Mouse (Mus musculus): Measurements from ENCODE around the gene Mrnip. TPM values are rescaled to one million over a fixed set of nuclear protein-coding genes. Genes with fewer than 3 reads are reported as not detected.

Gene Mrnip
- polyA plus RNA-seq, 1 experiment = 7.8 TPM

GRCm38 (mm10) chr11:50231411-50231810, 57.2 kb downstream of the Mrnip start:
- H3K4me2 ChIP-seq (ENCODE audit: low read depth) = no peak overlapping the region
- no peak overlapping the region for H3K4me3 ChIP-seq
- TF ChIP-seq POLR2AphosphoS2 (IDR thresholded peaks at IDR 0.05; ENCODE audit: insufficient read length, low read depth) (no peak), E2F4 (IDR thresholded peaks at IDR 0.05; ENCODE audit: insufficient read depth) (no peak), REST (IDR thresholded peaks at IDR 0.05; ENCODE audit: insufficient read depth, insufficient read length) (no peak), TCF3 (IDR thresholded peaks at IDR 0.05; ENCODE audit: insufficient read length, low read depth) (no peak), POLR2A (IDR thresholded peaks at IDR 0.05; ENCODE audit: insufficient read length, low read depth) (no peak), USF1 (IDR thresholded peaks at IDR 0.05; ENCODE audit: low read depth) (no peak), SRF (IDR thresholded peaks at IDR 0.05; ENCODE audit: control insufficient read depth, insufficient read length, low read depth) (no peak), MYOD1 (IDR thresholded peaks at IDR 0.05; ENCODE audit: control insufficient read depth in 1 of 3, insufficient read length in 2 of 3, low read depth in 2 of 3) (no peak), TCF12 (IDR thresholded peaks at IDR 0.05; ENCODE audit: insufficient read depth, poor library complexity, severe bottlenecking) (no peak), CEBPB (IDR thresholded peaks at IDR 0.05; ENCODE audit: insufficient read depth, poor library complexity, severe bottlenecking) (no peak), MYOG (IDR thresholded peaks at IDR 0.05; ENCODE audit: control insufficient read depth in 1 of 3, insufficient read depth in 1 of 3, insufficient read length in 2 of 3, low read depth in 2 of 3) (no peak), MAX (IDR thresholded peaks at IDR 0.05; ENCODE audit: low read depth) (no peak)

GRCm38 (mm10) chr11:50233022-50233421, 58.8 kb downstream of the Mrnip start:
- TF ChIP-seq MYOG (IDR thresholded peaks at IDR 0.05; ENCODE audit: control insufficient read depth in 1 of 3, insufficient read depth in 1 of 3, insufficient read length in 2 of 3, low read depth in 2 of 3) (no peak), MAX (IDR thresholded peaks at IDR 0.05; ENCODE audit: low read depth) (no peak), TCF3 (IDR thresholded peaks at IDR 0.05; ENCODE audit: insufficient read length, low read depth) (no peak), TCF12 (IDR thresholded peaks at IDR 0.05; ENCODE audit: insufficient read depth, poor library complexity, severe bottlenecking) (no peak), E2F4 (IDR thresholded peaks at IDR 0.05; ENCODE audit: insufficient read depth) (no peak), POLR2AphosphoS2 (IDR thresholded peaks at IDR 0.05; ENCODE audit: insufficient read length, low read depth) (no peak), MYOD1 (IDR thresholded peaks at IDR 0.05; ENCODE audit: control insufficient read depth in 1 of 3, insufficient read length in 2 of 3, low read depth in 2 of 3) (no peak)
- Histone ChIP-seq H3ac (ENCODE audit: control insufficient read depth, insufficient read length) (no peak overlapping the region), H3K36me3 (ENCODE audit: control insufficient read depth, insufficient read depth) (peaks cover 21% of the 10 kb centered on the region), H3K27me3 (ENCODE audit: control insufficient read depth, insufficient read depth, insufficient read length) (no peaks in the 10 kb centered on the region), H3K79me2 (ENCODE audit: control insufficient read depth, insufficient read depth) (peaks cover under 1% of the 10 kb centered on the region), H3K4me2 (ENCODE audit: low read depth) (no peak overlapping the region), H3K4me3 (no peak overlapping the region)

More at GRCm38 (mm10) chr11:50231411-50231810, 57.2 kb downstream of the Mrnip start:
- no peak overlapping the region for H3ac ChIP-seq (ENCODE audit: control insufficient read depth, insufficient read length)
- H3K36me3 ChIP-seq (ENCODE audit: control insufficient read depth, insufficient read depth) = peaks cover 21% of the 10 kb centered on the region
- peaks cover 14% of the 10 kb centered on the region for H3K79me2 ChIP-seq (ENCODE audit: control insufficient read depth, insufficient read depth)
- no peaks in the 10 kb centered on the region for H3K27me3 ChIP-seq (ENCODE audit: control insufficient read depth, insufficient read depth, insufficient read length)

DNA sequence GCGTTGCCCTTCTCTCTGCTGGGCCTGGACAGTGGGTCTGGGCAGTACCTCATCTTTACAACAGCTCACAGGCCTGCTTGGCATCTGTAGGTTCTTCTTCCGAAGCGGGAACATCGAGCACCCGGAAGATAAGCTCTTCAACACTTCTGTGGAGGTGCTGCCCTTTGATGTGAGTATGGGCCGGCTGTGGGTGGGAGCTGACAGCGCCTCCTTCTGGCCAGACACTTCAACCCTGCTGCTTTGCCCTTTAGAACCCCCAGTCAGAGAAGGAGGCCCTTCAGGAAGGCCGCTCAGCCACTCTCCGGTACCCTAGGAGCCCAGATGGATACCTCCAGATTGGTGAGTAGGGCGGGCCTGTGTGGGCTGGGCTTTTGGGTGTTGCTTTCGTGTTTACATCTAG, 59.7 kb downstream of the Mrnip start:
- Histone ChIP-seq H3K27me3 (ENCODE audit: control insufficient read depth, insufficient read depth, insufficient read length) (no peaks in the 10 kb centered on the region), H3K36me3 (ENCODE audit: control insufficient read depth, insufficient read depth) (peaks cover 21% of the 10 kb centered on the region), H3K4me2 (ENCODE audit: low read depth) (no peak overlapping the region), H3ac (ENCODE audit: control insufficient read depth, insufficient read length) (no peak overlapping the region), H3K4me3 (no peak overlapping the region), H3K79me2 (ENCODE audit: control insufficient read depth, insufficient read depth) (no peaks in the 10 kb centered on the region)
- TF ChIP-seq POLR2A (IDR thresholded peaks at IDR 0.05; ENCODE audit: insufficient read length, low read depth) (no peak), E2F4 (IDR thresholded peaks at IDR 0.05; ENCODE audit: insufficient read depth) (no peak), MAX (IDR thresholded peaks at IDR 0.05; ENCODE audit: low read depth) (no peak), SRF (IDR thresholded peaks at IDR 0.05; ENCODE audit: control insufficient read depth, insufficient read length, low read depth) (no peak), TCF12 (IDR thresholded peaks at IDR 0.05; ENCODE audit: insufficient read depth, poor library complexity, severe bottlenecking) (no peak), MYOG (IDR thresholded peaks at IDR 0.05; ENCODE audit: control insufficient read depth in 1 of 3, insufficient read depth in 1 of 3, insufficient read length in 2 of 3, low read depth in 2 of 3) (no peak), REST (IDR thresholded peaks at IDR 0.05; ENCODE audit: insufficient read depth, insufficient read length) (no peak), POLR2AphosphoS2 (IDR thresholded peaks at IDR 0.05; ENCODE audit: insufficient read length, low read depth) (no peak), CEBPB (IDR thresholded peaks at IDR 0.05; ENCODE audit: insufficient read depth, poor library complexity, severe bottlenecking) (no peak), TCF3 (IDR thresholded peaks at IDR 0.05; ENCODE audit: insufficient read length, low read depth) (no peak), USF1 (IDR thresholded peaks at IDR 0.05; ENCODE audit: low read depth) (no peak), MYOD1 (IDR thresholded peaks at IDR 0.05; ENCODE audit: control insufficient read depth in 1 of 3, insufficient read length in 2 of 3, low read depth in 2 of 3) (no peak)

GRCm38 (mm10) chr11:50234606-50235005, 60.4 kb downstream of the Mrnip start:
- H3K4me3 ChIP-seq = no peak overlapping the region
- TF ChIP-seq POLR2A (IDR thresholded peaks at IDR 0.05; ENCODE audit: insufficient read length, low read depth) (no peak), REST (IDR thresholded peaks at IDR 0.05; ENCODE audit: insufficient read depth, insufficient read length) (no peak), TCF3 (IDR thresholded peaks at IDR 0.05; ENCODE audit: insufficient read length, low read depth) (no peak), POLR2AphosphoS2 (IDR thresholded peaks at IDR 0.05; ENCODE audit: insufficient read length, low read depth) (no peak), SRF (IDR thresholded peaks at IDR 0.05; ENCODE audit: control insufficient read depth, insufficient read length, low read depth) (no peak), E2F4 (IDR thresholded peaks at IDR 0.05; ENCODE audit: insufficient read depth) (no peak), CEBPB (IDR thresholded peaks at IDR 0.05; ENCODE audit: insufficient read depth, poor library complexity, severe bottlenecking) (no peak), MAX (IDR thresholded peaks at IDR 0.05; ENCODE audit: low read depth) (no peak)
- H3K4me2 ChIP-seq (ENCODE audit: low read depth) = no peak overlapping the region
- no peak overlapping the region for H3ac ChIP-seq (ENCODE audit: control insufficient read depth, insufficient read length)
- peaks cover 21% of the 10 kb centered on the region for H3K36me3 ChIP-seq (ENCODE audit: control insufficient read depth, insufficient read depth)
- H3K27me3 ChIP-seq (ENCODE audit: control insufficient read depth, insufficient read depth, insufficient read length) = no peaks in the 10 kb centered on the region
- no peaks in the 10 kb centered on the region for H3K79me2 ChIP-seq (ENCODE audit: control insufficient read depth, insufficient read depth)

DNA sequence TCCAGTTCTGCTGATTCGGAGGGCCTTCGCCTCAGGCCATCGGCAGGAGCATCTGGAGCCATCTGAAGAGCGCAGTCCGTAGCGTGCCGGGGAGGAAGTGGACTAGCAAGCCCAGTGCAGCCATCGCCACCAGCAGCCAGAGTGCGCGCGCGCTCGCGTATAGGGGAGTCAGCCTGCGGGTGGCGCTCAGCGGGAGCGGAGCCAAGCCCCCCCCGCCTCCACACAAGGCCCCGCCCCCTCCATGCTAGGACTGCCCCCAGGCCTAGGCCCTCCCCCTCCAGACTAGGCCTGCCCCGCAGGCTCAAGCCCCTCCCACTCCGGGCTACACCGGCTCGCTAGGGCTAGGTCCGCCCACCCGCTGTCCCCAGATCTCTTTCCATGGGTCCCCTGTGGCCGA, 62.3 kb downstream of the Mrnip start:
- Histone ChIP-seq H3K36me3 (ENCODE audit: control insufficient read depth, insufficient read depth) (peaks cover 20% of the 10 kb centered on the region), H3K79me2 (ENCODE audit: control insufficient read depth, insufficient read depth) (no peaks in the 10 kb centered on the region), H3K4me3 (no peak overlapping the region), H3K4me2 (ENCODE audit: low read depth) (peak overlapping the region; percentile 60), H3ac (ENCODE audit: control insufficient read depth, insufficient read length) (peak overlapping the region; percentile 6), H3K27me3 (ENCODE audit: control insufficient read depth, insufficient read depth, insufficient read length) (no peaks in the 10 kb centered on the region)
- TF ChIP-seq REST (IDR thresholded peaks at IDR 0.05; ENCODE audit: insufficient read depth, insufficient read length) (no peak), MYOD1 (IDR thresholded peaks at IDR 0.05; ENCODE audit: control insufficient read depth in 1 of 3, insufficient read length in 2 of 3, low read depth in 2 of 3) (no peak), E2F4 (IDR thresholded peaks at IDR 0.05; ENCODE audit: insufficient read depth) (no peak), USF1 (IDR thresholded peaks at IDR 0.05; ENCODE audit: low read depth) (no peak), TCF12 (IDR thresholded peaks at IDR 0.05; ENCODE audit: insufficient read depth, poor library complexity, severe bottlenecking) (no peak), SRF (IDR thresholded peaks at IDR 0.05; ENCODE audit: control insufficient read depth, insufficient read length, low read depth) (no peak), POLR2A (IDR thresholded peaks at IDR 0.05; ENCODE audit: insufficient read length, low read depth) (peak; percentile 50), MYOG (IDR thresholded peaks at IDR 0.05; ENCODE audit: control insufficient read depth in 1 of 3, insufficient read depth in 1 of 3, insufficient read length in 2 of 3, low read depth in 2 of 3) (no peak), TCF3 (IDR thresholded peaks at IDR 0.05; ENCODE audit: insufficient read length, low read depth) (no peak), MAX (IDR thresholded peaks at IDR 0.05; ENCODE audit: low read depth) (no peak), POLR2AphosphoS2 (IDR thresholded peaks at IDR 0.05; ENCODE audit: insufficient read length, low read depth) (peak; percentile 90), CEBPB (IDR thresholded peaks at IDR 0.05; ENCODE audit: insufficient read depth, poor library complexity, severe bottlenecking) (no peak)
